Mouse (Mus musculus): ENCODE data around the gene Khdrbs1. TPM values are rescaled to one million over a fixed set of nuclear protein-coding genes. Genes with fewer than 3 reads are reported as not detected.
"Not testable (repeated sequence)": the region's sequence is repeated elsewhere in the genome, so short reads cannot be mapped to it uniquely, and the experiment has no call there.

The Khdrbs1 gene
- total RNA-seq (2021) = 100 to 1,000 TPM; 105 to 108 TPM

GRCm38 (mm10) chr4:129742232-129743009 lies at the start of gene Khdrbs1:
Gene Khdrbs1, minus strand, starts transcription at chr4:129742303.
- DNase-seq (ENCODE audit: extremely low spot score in 1 of 2, low spot score in 2 of 2) = peak; percentile 95 to 98
- intact Hi-C loops (cut with DNase I) = loop anchor here (5.0 kb wide), 1 partner anchor 40 kb away; no protein-coding TSS in a partner anchor

- DNase-seq (ENCODE audit: extremely low spot score in 1 of 2, low spot score in 2 of 2) = no peak
- intact Hi-C loops (cut with DNase I) = no loop called here
Measured at GRCm38 (mm10) chr4:129791399-129791798, 49.3 kb upstream of the Khdrbs1 start.

GRCm38 (mm10) chr4:129790475-129790874 lies 48.4 kb upstream of the Khdrbs1 start:
- intact Hi-C loops (cut with DNase I) = no loop called here
- DNase-seq (ENCODE audit: extremely low spot score in 1 of 2, low spot score in 2 of 2) = no peak

GRCm38 (mm10) chr4:129789635-129790034 lies 47.5 kb upstream of the Khdrbs1 start:
- DNase-seq (ENCODE audit: extremely low spot score in 1 of 2, low spot score in 2 of 2) = no peak
- intact Hi-C loops (cut with DNase I) = loop anchor here (5.0 kb wide), 2 partner anchors 33 to 298 kb away; no protein-coding TSS in a partner anchor

- DNase-seq (ENCODE audit: extremely low spot score in 1 of 2, low spot score in 2 of 2) = no peak
- intact Hi-C loops (cut with DNase I) = loop anchor here (5.0 kb wide), 2 partner anchors 34 to 299 kb away; no protein-coding TSS in a partner anchor
Measured at GRCm38 (mm10) chr4:129788693-129789092, 46.6 kb upstream of the Khdrbs1 start.

GRCm38 (mm10) chr4:129785178-129785577 lies 43.1 kb upstream of the Khdrbs1 start:
- DNase-seq (ENCODE audit: extremely low spot score in 1 of 2, low spot score in 2 of 2) = peak; percentile 60 to 89
- intact Hi-C loops (cut with DNase I) = loop anchor here (2.0 to 5.0 kb wide), 3 partner anchors 37 to 302 kb away; partner anchors contain the start of gene Spocd1

- DNase-seq (ENCODE audit: extremely low spot score in 1 of 2, low spot score in 2 of 2) = no peak
- intact Hi-C loops (cut with DNase I) = no loop called here
Measured at GRCm38 (mm10) chr4:129783506-129783905, 41.4 kb upstream of the Khdrbs1 start.

- peak in 1 of 2 experiments; percentile 21 for DNase-seq (ENCODE audit: extremely low spot score in 1 of 2, low spot score in 2 of 2)
Measured at GRCm38 (mm10) chr4:129782857-129783331, 40.8 kb upstream of the Khdrbs1 start.

GRCm38 (mm10) chr4:129781881-129782675 lies 40.0 kb upstream of the Khdrbs1 start:
- intact Hi-C loops (cut with DNase I) = no loop called here

More at GRCm38 (mm10) chr4:129782857-129783331, 40.8 kb upstream of the Khdrbs1 start:
- intact Hi-C loops (cut with DNase I) = no loop called here

GRCm38 (mm10) chr4:129771672-129772521 lies 29.8 kb upstream of the Khdrbs1 start:
- peak in 1 of 2 experiments; percentile 32 for DNase-seq (ENCODE audit: extremely low spot score in 1 of 2, low spot score in 2 of 2)
- intact Hi-C loops (cut with DNase I) = no loop called here

More at GRCm38 (mm10) chr4:129781881-129782675, 40.0 kb upstream of the Khdrbs1 start:
- DNase-seq (ENCODE audit: extremely low spot score in 1 of 2, low spot score in 2 of 2) = peak in 1 of 2 experiments; percentile 86

GRCm38 (mm10) chr4:129771314-129771671 lies 29.2 kb upstream of the Khdrbs1 start:
- no peak for DNase-seq (ENCODE audit: extremely low spot score in 1 of 2, low spot score in 2 of 2)
- intact Hi-C loops (cut with DNase I) = no loop called here

GRCm38 (mm10) chr4:129770600-129770999 lies 28.5 kb upstream of the Khdrbs1 start:
- DNase-seq (ENCODE audit: extremely low spot score in 1 of 2, low spot score in 2 of 2) = no peak
- intact Hi-C loops (cut with DNase I) = no loop called here

GRCm38 (mm10) chr4:129768742-129769141 lies 26.6 kb upstream of the Khdrbs1 start:
- DNase-seq (ENCODE audit: extremely low spot score in 1 of 2, low spot score in 2 of 2); intact Hi-C loops (cut with DNase I): not testable (repeated sequence)

GRCm38 (mm10) chr4:129767782-129768181 lies 25.7 kb upstream of the Khdrbs1 start:
- DNase-seq (ENCODE audit: extremely low spot score in 1 of 2, low spot score in 2 of 2) = peak in 1 of 2 experiments; percentile 28
- intact Hi-C loops (cut with DNase I) = no loop called here

GRCm38 (mm10) chr4:129765351-129765750 lies 23.2 kb upstream of the Khdrbs1 start:
- intact Hi-C loops (cut with DNase I) = no loop called here
- DNase-seq (ENCODE audit: extremely low spot score in 1 of 2, low spot score in 2 of 2) = no peak

GRCm38 (mm10) chr4:129762496-129762895 lies 20.4 kb upstream of the Khdrbs1 start:
- DNase-seq (ENCODE audit: extremely low spot score in 1 of 2, low spot score in 2 of 2); intact Hi-C loops (cut with DNase I): not testable (repeated sequence)

GRCm38 (mm10) chr4:129761606-129762005 lies 19.5 kb upstream of the Khdrbs1 start:
- DNase-seq (ENCODE audit: extremely low spot score in 1 of 2, low spot score in 2 of 2) = no peak
- intact Hi-C loops (cut with DNase I) = no loop called here

GRCm38 (mm10) chr4:129755455-129755854 lies 13.4 kb upstream of the Khdrbs1 start:
- intact Hi-C loops (cut with DNase I) = no loop called here

More at GRCm38 (mm10) chr4:129755455-129755854, 13.4 kb upstream of the Khdrbs1 start:
- DNase-seq (ENCODE audit: extremely low spot score in 1 of 2, low spot score in 2 of 2) = no peak

Measured in left cerebral cortex, postnatal 10 days (tissue).